Mouse (Mus musculus) adrenal gland, adult 18-20 months (tissue): ENCODE measurements around the gene Mmaa. TPM values are rescaled to one million over a fixed set of nuclear protein-coding genes. Genes with fewer than 3 reads are reported as not detected.

ENCODE experiments used
- DNase-seq, 2 experiments: peaks; one replicate each; pipeline ENCODE4 v3.0.0; 2021 to 2022; ENCODE audit warnings: low spot score in 2 of 2
- long read RNA-seq, 2 experiments: library from polyadenylated mRNA; stranded (forward); transcript quantifications; one replicate each; pipeline ENCODE4 v2.0.0; 2021
- total RNA-seq, 2 experiments: library from RNA; stranded (reverse); gene quantifications; 1 replicate in 1 of 2; 2 replicates in 1 of 2; pipeline ENCODE4 v1.2.3; 2021

Gene Mmaa
- 10 to 100 TPM; 34.1 to 41.7 TPM for total RNA-seq
- long read RNA-seq, experiment 1, full-length matches to known transcripts, result 11 of 32 reads
- long read RNA-seq, experiment 1, partial matches to known transcripts, result 7 of 32 reads
- long read RNA-seq, experiment 1, other reads (novel, unspliced or antisense), result 14 of 32 reads
- long read RNA-seq, experiment 2, full-length matches to known transcripts, result 28 of 66 reads
- long read RNA-seq, experiment 2, partial matches to known transcripts, result 13 of 66 reads
- long read RNA-seq, experiment 2, other reads (novel, unspliced or antisense), result 25 of 66 reads

DNA sequence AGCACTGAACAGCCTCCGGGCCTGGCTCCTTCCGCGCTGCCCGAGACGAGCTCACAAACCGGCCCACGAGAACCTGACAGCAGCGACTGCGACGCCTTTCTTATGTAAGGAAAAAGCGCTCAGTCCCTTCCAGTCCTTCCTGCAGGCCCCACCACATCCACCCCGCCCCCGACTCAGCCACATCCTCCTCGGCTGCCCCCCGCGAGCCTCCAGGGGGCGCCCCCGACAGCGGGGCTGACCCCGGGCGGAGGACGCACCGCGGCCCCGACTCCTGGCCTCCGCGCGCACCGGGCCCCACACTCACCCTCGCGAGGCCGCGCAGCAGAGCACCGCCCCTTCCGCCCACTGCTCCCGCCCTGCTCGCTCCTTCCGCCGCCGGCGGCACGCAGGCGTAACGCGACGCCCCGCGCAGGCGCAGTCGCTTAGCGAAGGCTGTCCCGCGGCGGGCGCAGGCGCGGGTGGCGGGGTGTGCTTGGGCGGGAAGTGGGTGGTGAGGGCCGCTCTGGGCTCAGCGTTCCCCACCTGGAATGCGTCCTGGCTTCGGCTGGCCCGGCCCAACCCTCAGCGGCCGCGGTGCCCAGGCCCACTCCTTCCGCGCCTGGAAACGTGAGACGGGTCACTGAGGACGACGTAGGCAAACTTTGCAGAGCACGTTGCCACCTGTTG is at the start of gene Mmaa:
Mmaa (minus strand) TSS at position 328 of the 666 bp plus-strand sequence.
- peak; percentile 97 to 98 for DNase-seq

DNA sequence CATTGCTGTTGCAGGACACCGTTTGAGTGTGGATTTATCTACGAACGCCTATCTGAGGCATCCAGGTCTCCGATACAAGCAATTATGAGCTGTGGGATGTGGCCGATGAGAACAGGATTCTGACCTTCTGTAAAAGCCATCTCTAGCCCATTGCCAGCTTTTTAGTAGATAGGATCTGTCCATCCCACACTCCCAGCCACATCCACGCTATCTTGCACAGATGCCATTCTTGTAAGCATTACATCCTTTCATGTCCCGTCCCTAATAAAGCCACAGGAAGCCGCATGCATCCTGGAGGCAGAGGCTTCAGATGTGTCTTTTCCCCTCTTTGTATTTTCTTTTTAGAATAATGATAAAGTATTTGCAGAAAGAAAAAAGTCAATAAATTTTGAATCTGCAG is 46.5 kb upstream of the Mmaa start:
- DNase-seq, result no peak

DNA sequence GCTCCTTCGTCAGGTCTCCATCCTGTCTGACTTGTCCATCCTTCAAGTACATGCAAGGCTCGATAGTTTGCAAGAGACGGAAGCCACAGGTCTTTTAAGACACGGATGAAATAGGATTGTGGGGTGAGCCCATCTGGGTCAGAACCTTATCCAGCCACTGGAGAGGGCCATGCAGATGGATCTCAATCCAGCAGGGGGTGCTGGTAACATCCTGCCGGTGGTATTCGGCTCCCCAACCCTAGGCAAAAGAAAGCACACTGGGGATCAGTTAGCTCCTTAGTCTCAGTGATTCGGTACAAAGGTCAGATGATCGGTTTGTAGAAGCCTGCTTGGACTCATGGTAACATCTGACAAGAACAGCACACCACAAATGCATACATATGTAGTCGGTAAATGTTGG is 44.8 kb upstream of the Mmaa start:
- DNase-seq, result peak in 1 of 2 experiments; percentile 41

- no peak for DNase-seq
Observed at GRCm38 (mm10) chr8:79338619-79339018, 43.9 kb upstream of the Mmaa start.

DNA sequence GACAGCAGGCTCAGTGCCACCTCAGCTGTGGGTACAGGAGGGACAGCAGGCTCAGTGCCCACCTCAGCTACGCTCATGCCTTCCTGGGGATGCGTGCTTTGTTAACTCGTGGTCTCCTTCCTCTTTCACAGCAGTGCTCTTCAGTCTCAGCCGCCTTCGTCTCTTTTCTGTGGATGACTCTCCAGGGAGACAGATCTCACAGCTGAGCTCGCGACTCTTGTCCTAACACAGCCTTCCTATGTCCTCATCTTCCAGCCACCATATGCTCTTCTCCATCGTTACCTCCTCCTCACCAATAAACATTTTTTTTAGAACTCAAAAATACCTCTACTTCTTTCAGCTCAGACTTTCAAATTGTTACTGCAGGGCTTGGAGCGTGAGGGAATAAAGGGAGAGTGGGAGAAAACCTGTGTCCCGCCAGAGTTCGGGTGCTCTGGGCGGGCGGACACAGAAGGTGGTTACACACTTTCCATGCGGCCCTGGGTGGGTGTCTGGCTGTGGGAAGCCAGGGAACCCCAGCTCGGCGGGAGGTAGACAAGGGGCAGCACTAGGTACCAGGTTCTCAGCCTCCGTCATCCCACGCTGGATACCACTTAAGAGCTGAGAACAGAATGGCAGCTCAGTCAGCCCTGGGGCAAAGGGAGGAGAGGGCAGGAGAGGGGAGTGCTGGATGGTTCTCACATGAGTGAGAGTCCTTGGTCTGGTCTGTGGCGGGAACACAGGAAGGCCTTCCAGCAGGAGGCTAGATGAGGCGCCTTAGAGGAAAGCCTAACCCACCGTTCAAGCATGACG is 37.6 kb upstream of the Mmaa start:
- DNase-seq, result no peak

GRCm38 (mm10) chr8:79331571-79331970 is 36.8 kb upstream of the Mmaa start:
- DNase-seq, result no peak

DNA sequence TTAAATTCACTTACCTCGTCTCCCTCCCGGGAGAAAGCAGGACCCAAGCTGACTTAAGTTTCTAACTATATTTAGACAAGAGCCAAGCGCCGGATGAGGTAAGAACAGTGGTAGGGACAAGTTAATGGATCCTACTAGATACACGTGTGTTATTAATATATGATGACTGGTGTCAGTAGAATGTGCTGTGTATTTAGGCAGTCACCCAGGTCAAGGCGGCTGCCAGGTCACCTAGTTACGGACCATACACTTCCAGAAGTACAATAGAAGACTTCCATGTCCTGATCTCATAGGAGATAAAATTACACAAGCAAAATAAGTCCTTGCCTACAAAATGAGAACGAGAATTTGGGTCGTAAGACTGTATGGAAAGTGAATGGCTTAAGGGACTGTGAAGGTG is 36.3 kb upstream of the Mmaa start:
- no peak for DNase-seq

GRCm38 (mm10) chr8:79329735-79330134 is 35.0 kb upstream of the Mmaa start:
- DNase-seq, result no peak

- DNase-seq, result no peak
Observed at GRCm38 (mm10) chr8:79329182-79329581, 34.4 kb upstream of the Mmaa start.

DNA sequence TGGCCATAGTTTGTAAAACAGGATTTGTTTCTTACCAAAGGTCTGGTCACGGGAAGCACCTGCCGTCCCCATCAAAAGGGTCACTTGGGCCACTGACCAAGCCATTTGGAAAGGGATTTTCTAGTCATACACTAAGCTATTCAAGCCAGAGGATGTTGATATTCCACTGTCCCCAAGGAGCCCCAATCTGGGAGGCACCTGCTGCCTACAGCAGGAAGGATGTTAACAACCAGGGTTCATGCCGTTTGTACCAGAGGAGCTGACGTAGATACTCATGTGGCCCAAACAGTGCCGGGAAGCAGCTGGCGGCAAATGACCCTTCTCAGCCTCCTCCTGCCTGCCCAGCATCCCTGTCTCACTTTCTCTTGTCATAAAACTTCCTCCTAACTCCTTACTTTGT is 30.8 kb upstream of the Mmaa start:
- DNase-seq, result no peak

GRCm38 (mm10) chr8:79324928-79325327 is 30.2 kb upstream of the Mmaa start:
- DNase-seq, result no peak

GRCm38 (mm10) chr8:79324036-79324435 is 29.3 kb upstream of the Mmaa start:
- DNase-seq, result no peak

DNA sequence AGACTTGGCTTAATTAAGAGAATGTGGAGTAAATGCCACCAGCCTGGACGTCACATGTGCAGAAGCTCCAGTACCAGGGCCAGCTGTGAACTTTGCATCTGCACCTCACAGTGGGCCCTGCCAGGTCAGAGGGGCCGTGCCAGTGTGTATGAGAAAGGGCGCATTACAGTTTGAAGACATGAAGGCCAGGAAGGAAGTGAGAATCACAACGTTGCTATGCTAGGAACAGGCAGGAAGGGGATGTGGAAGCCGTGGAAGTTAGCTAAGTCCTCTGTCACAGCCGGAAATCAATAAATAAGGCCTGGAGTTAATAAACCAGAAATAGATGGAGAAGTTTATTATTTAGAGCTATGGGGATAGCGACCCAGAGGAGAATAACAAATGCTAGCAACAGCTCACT is 28.4 kb upstream of the Mmaa start:
- DNase-seq, result no peak

DNA sequence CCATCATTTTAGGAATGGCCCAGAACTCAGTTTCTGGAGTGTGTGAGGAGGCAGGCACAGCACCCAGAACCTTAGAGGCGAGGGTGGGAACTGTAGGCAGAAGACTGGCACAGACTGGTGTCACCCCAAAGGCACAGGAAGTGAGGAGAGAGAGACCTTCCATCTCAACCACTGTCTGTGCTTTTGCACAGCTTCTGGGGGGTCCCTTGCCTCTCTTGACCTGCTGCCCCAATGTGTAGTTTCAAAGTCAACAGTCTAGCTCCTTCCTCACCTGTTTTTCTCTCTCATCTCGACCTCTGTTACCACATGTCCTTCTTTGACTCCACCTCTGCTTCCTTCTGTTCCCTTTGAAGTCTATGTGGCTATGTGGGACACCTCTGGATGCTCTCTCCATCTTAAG is 16.1 kb upstream of the Mmaa start:
- no peak for DNase-seq

DNA sequence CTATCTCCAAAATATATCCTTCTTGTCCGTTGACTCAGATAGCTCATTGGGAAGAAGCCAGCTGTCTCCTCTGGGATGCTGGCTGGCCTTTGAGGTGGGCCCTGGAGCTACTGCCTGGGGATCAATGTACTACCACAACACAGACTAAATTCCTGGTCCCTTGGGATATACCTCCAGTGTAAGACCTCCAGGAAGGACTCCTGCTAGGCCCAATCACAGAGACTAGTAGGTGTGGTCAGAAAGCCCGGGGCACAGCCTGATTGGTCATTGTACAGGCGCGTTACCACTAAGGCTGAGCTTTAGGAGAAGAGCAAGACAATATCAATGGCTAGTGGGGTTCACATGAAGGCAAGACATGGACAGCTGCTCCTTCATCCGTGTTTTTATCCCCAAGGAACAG is 11.2 kb upstream of the Mmaa start:
- DNase-seq, result no peak

- DNase-seq, result no peak
Observed at GRCm38 (mm10) chr8:79301548-79301947, 6.8 kb upstream of the Mmaa start.

DNA sequence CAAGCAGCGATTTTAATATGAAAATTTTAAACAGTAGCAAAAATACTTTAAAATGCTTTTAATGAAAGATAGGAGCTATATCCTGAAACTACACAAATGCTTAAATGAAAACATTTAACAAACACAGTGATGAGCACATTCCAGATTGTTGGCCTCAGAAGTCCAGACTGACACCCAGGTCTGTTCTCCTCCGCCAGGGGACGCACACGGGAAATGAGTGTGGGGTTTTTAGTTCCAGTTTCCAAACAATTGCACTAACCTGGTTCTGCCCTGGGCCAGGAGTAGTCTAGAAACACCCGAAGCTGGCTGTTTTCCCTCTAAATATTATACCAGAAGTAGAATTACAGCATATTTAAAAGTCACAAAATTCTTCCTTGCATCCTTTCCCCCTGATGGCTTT is 5.0 kb upstream of the Mmaa start:
- DNase-seq, result no peak

GRCm38 (mm10) chr8:79297763-79298162 is 3.0 kb upstream of the Mmaa start:
- DNase-seq, result peak; percentile 61 to 67

DNA sequence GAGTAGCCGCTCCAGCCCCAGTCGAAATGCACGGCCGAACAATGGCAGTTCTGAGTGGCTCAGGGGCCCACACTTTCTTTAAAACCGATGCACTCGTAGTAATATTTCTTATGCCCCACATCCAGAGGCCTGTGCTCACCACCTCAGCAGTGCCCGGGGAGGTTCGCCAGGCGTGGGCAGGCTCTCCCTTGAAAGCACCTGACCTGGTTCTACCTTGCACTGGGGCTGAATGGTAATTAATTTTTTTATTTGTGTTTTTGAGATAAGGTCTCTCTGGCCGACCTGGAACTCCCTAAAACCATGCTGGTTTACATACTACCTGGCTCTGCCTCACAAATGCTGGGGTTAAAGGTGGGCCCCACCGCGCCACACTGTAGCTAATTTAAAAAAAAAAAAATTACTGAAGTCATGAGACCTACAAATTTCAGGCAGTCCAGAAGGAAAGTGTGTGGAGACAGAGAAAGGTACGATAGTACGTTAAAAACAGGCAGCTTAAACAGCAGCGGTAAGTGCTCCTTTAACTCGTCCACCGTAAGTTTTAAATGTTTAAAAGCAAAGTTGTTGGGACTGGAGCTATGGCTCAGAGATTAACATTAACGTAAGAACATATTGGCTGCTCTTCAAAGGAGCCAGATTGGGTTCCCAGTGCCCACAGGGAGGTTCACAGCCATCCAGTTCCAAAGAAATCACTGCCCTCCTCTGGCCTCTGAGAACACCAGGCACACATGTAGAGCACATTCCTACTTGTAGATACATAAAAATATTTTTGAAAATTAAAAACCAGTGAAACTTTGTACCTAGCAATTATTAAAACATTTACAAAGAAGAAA is 754 bp upstream of the Mmaa start:
- no peak for DNase-seq

GRCm38 (mm10) chr8:79293841-79294240 is 896 bp downstream of the Mmaa start:
- no peak for DNase-seq

DNA sequence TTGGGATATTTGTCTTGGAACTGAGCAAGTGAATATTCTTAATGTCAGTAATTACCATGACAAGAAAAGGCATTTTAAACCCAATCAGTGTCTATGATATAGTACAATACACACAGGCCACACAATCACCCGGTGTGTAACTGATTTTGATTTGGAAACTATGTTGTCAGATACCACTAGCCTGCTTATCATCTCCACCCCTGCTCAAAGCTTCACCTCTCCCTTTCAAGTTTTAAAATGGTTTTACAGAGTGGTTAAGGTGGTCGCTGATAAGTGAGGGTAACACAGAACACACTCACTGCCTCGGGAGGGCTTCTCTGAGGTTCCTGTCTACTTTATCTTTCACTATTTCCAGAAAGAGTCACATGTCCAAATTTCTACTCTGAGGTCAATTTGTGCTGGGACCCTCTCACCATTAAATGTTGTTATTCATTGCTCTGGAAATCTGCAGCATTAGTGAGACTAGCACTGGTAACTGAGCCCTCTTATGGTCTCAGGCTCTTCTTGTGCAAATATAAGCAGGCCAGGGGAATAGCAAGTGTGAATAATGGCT is 1.9 kb downstream of the Mmaa start:
- DNase-seq, result no peak
